Mouse (Mus musculus) embryo, embryonic 10 days (tissue): ENCODE measurements around the gene Sp140.
"Not testable (repeated sequence)": the region's sequence is repeated elsewhere in the genome, so short reads cannot be mapped to it uniquely, and the experiment has no call there.

ENCODE experiments used
- DNase-seq: peaks from one replicate; pipeline ENCODE4 v3.0.0-alpha.2; 2015; ENCODE audit warnings: low spot score

The Sp140 gene

GRCm38 (mm10) chr1:85649881-85650280 lies 49.7 kb downstream of the Sp140 start, which contains the start of gene Sp100:
Sp100 (plus strand) TSS chr1:85649988.
- not testable (repeated sequence) for DNase-seq

- DNase-seq: not testable (repeated sequence)
Measured at GRCm38 (mm10) chr1:85650524-85650923, 50.3 kb downstream of the Sp140 start.

GRCm38 (mm10) chr1:85651770-85652275 lies 51.6 kb downstream of the Sp140 start:
- not testable (repeated sequence) for DNase-seq

- DNase-seq: not testable (repeated sequence)
Measured at GRCm38 (mm10) chr1:85657211-85657610, 57.0 kb downstream of the Sp140 start.

- no peak for DNase-seq
Measured at GRCm38 (mm10) chr1:85664266-85664665, 64.1 kb downstream of the Sp140 start.

GRCm38 (mm10) chr1:85680226-85680625 lies 80.0 kb downstream of the Sp140 start:
- peak; percentile 14 for DNase-seq

- no peak for DNase-seq
Measured at GRCm38 (mm10) chr1:85686666-85687065, 86.5 kb downstream of the Sp140 start.

- peak; percentile 8 for DNase-seq
Measured at GRCm38 (mm10) chr1:85687346-85687745, 87.2 kb downstream of the Sp140 start.

GRCm38 (mm10) chr1:85690544-85690943 lies 90.4 kb downstream of the Sp140 start:
- no peak for DNase-seq

GRCm38 (mm10) chr1:85692281-85692680 lies 92.1 kb downstream of the Sp140 start:
- no peak for DNase-seq

- DNase-seq: no peak
Measured at GRCm38 (mm10) chr1:85693280-85693679, 93.1 kb downstream of the Sp140 start.
